Mouse (Mus musculus) embryo, embryonic 10 days (tissue): Measurements from ENCODE around the gene Spaar.
A peak's percentile ranks its signal among the peaks of the same experiment; 100 is the strongest.

Source experiments
- DNase-seq: peaks from one replicate; pipeline ENCODE4 v3.0.0-alpha.2; 2015; ENCODE audit warnings: low spot score

The Spaar gene

DNA sequence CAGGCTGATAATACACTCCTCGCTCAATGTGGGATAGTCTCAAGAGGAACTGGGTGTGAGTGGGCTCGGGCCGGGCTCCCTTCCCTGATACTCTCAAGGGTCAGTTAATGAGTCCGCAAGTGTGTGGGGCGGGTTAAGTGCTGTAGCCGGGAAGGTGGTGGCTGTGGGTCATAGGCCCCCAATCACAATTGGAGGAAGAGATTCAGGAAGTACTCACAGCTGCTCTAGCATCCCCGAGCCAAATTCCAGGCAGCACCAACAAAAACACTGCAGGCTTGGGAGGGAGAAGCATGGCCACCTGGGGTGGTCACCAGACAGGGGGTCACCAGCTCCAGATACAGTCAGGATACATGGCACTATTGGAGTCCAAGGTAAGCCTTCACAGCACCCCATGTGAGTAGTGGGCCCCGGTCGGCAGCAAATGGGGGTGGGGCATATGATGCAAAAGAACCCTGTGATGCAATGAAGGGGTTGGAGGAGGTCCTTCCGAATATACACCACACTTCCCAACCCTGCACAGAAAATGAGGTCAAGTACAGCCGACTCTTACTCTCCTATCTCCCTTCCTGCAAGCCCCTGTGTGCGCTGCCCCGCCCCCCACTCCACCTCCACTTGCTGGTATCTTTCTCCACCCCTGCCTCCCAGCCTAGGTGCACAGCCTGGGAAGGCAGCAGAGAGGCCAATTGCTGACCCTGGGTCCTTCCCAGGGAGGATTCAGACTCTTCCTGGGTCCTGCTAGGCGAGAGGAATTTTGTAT is at the start of gene Spaar:
Gene Spaar (plus strand): TSS at position 241 of the 757 bp plus-strand sequence.
- DNase-seq = no peak

DNA sequence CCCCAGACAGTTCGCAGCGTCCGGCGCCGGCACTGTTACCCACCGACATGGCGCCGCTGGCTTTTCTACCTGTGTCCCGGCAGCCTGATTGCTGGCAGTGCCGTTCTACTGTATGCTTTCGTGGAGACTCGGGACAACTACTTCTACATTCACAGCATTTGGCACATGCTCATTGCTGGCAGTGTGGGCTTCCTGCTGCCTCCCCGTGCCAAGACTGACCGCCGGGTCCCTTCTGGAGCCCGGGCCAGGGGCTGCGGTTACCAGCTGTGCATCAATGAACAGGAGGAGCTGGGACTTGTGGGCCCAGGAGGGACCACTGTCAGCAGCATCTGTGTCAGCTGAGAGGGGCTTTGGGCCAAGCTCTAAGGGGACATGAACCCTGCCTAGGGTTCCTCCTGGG is 39.8 kb upstream of the Spaar start:
- DNase-seq = no peak

DNA sequence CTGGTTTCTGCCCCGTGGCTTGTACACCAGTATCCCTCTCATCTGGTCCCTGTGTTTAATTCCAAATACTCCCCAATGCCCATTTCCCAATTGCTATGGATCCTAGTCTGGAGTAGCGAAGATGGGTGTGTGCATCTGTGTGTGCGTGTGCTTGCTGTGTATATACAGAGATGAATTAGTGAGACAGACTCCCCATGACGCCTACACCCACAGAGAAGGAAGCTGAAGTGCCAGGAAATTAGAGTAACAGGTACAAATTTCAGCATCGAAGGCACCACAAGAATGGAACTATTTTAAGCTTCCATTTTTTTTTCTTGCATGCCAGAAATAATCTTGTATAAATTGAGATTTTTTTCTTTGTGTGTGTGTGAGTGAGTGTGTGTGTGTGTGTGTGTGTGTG is 38.8 kb upstream of the Spaar start:
- DNase-seq = no peak

DNA sequence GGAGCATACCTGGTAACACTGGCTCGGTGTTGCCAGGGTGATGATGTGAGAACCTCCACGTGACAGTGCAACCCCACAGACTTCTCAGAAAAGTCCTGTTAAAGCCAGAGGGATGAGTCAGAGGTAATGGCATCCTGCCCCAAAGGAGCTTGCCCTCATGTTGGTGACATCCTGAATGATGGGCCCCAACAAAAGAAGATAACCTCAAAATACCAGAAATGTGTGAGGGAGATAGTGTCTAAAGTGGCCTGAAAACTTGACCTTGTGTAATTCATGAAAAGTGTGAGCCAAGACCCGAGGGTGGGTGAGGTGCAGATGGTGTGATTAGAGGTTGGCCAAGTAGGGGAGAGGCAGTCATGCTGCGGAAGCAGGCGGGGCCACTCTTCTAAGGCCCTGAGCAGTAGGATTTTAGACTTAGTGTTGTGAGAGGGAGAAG is 36.0 kb upstream of the Spaar start:
- no peak for DNase-seq

DNA sequence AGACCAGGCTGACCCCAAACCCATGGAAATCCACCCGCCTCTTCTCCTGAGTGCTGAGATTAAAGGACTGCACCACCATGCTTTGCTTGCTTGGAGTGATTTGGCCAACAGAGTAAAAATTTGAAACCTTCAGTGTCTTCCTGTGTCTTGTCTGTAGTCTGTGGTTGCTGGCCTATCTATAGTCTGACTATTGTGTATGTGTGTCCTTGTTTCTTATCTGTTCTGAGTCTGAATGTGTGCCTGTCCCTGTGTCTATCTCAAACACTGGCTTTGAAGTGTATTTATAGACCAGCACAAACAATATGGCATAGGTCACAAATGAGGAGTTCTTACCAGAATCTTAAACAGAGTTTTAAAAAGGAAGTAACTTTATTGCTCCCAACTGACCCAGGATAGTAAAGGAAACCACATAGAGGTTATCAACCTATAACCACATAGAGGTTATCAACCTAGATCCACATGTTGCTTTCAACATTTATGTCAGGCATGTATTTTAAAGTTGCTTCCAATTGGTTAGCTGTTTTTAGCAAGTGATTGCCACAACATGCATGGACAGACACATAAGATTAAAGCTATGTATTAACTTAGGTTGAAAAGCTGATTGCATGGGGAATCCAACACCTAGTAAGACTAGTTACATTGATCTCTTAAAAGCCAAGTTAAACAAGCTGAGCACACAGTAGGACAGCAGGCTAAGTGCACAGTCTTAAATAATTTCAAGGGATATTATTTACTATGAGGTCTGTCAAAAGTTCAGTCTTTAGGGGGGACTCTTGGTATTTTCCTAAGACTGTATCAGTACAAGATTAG is 35.2 kb upstream of the Spaar start:
- no peak for DNase-seq

DNA sequence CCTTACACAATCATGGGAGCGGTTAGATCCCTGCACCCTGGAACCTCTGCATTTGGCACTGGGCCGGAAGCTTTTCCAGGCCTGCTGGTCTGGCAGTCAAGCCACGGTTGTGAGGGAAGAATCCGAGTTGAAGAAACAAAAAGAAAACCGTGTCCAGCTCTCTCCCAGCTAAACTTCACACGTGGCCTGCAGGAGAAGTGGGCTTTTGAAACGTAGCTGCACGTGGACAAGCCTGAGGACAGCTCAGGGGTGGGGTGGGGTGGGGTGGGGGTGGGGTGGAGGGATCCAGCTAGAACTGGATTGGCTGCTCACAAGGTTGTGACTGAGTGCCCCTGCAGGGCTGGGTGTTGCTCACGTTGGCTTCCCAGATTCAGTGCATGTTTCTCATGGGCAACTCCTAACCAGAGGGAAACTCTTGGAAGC is 34.6 kb upstream of the Spaar start:
- DNase-seq = no peak

DNA sequence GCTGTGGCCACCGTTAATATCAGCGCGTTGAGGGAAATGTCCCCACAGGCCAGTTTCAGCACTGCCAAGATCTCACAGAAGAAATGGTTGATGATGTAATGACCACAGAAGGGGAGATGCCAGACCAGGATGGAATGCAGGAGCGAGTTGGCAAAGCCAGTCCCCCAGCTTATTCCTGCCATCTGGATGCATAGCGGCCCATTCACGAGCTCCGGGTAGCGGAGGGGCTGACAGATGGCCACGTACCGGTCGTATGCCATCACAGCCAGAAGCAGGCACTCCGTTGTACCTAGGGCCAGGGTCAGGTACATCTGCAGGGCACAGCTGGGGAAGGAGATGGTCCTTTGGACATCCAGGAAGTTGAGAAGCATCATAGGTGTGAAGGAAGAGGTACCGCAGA is 33.3 kb upstream of the Spaar start:
- DNase-seq = no peak

DNA sequence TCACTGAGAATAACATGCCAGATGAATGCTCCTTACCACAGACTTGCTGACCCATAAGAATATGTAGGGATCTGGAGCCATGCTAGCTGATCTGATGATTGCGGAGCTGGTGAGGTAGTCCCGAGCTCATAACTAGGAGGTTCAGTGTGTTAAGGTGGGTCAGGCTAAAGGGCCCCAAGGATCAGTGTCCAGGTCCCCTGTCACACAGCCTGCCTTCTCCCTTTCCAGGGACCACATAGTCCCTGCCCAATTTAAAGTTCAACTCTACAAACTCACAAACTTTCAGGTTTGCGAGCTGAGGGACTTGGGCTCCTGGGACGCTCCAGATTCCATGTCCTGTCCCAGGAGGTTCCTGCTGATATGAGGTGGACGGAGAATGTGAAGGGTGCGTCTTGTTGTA is 29.1 kb upstream of the Spaar start, which contains the start of gene Olfr70:
Gene Olfr70 (minus strand): TSS at position 101 of the 400 bp plus-strand sequence.
- no peak for DNase-seq

DNA sequence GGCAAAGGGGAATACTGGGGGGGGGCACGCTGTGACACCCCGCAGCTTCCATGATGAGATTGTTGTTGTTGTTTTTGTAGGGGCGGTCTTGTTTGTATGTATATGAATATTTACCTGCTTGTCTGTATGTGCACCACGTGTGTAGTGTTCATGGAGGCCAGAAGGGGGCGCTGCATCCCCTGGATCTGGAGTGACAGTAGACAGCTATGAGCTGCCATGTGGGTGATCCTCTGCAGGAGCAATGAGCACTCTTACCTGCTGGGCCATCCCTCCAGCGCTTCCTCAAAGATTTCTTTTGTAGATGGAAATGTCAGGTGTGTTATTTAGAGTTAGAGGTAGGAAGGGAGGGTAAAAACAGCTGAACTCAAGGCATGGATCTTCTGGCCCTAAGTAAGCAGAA is 26.4 kb upstream of the Spaar start:
- DNase-seq = no peak

DNA sequence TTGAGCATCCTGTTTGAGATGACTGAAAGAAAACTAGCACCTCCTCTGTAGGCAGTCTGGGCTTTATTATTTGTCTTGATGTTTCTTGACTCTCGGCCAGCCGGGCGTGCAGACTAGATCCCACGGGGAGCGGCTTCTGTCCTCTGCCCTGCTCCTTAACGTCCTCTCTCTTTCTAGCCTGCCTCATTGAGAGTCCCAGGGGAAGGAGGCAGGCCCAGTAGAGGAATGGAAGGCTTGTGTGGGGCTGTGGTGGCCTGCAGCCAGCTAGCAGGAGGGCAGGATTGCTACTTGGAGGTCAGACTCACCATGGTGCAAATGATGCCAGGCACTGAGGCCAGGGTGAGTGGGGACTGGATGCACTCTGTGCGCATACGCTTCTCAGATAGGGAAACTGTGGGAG is 26.0 kb upstream of the Spaar start:
- DNase-seq = no peak

DNA sequence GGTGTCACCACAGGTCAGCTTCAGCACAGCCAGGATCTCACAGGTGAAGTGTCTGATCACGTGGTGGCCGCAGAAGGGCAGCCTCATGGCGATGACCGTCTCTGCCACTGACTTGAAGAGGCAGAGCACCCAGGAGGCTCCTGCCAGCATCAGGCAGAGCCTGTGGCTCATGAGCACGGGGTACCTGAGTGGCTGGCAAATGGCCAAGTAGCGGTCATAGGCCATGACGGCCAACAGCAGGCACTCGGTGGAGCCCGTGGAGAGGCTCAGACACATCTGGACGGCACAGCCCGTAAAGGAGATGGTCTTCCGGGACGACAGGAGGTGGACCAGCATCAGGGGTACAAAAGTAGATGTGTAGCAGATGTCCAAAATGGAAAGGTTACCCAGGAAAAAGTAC is 23.8 kb upstream of the Spaar start:
- DNase-seq = no peak

DNA sequence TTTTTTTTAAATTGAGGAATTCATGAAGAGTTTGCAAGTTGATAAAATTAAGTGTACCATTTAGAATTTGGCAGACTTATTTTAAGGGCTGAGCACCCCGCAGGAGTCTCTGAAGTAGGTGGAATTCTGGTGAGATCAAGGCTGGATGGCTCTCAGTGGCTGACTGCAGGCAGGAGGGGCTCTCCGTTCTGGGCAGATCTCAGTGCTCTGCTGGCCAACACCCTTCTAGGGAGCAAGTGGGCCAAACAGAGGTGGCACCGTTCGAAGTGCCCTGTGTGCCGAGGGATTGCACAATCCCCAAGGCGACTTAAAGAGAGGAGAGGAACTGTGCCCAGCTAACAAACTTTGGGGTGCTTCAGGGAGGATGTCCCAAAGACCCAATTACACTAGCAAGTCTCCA is 20.0 kb upstream of the Spaar start, which contains the start of gene Olfr71:
Gene Olfr71 (minus strand): TSS at position 387 of the 400 bp plus-strand sequence.
- DNase-seq = no peak

DNA sequence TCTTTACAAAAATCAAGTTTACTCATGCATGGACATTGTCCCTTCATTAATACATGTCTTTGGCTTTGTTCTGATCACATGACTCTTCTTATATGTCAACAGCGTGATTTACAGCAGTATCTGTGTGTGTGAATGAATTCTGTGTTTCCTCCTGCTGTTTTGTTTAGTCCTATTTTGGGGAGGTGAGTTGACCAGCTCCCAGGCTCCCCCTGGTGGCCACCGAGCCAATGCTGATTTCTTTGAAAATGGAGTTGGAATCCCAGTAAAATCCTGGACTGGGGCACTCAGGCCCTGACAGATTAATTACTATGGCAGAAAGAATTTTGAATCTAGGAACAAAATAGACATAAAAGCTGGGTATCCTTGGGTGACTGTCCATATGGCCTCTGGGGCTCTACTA is 18.0 kb upstream of the Spaar start:
- peak; percentile 76 for DNase-seq

DNA sequence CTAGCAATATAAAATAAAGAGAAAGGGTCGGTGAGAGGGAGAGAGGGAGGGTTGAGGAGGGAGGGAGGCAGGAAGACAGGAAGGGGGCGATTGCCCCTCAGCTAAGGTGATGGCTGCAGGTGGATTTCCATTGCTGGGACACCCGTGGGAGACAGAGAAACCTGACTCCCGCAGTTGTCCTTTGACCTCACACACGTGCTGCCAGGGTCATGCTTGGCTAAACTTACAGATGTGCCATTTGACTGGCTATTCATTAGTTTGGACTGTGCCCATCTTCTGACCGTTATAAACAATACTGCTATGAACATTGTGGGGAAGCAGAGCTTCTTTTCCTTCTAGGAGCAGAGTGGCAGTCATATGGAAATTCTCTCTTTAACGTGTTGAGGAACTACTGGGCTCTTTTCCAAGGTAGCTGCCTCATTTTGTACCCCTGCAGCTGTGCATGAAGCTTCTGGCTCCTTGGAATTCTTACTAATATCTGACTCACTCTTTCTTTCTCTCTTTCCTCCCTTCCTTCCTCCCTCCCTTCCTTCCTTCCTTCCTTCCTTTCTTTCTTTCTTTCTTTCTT is 16.1 kb upstream of the Spaar start:
- DNase-seq = no peak

DNA sequence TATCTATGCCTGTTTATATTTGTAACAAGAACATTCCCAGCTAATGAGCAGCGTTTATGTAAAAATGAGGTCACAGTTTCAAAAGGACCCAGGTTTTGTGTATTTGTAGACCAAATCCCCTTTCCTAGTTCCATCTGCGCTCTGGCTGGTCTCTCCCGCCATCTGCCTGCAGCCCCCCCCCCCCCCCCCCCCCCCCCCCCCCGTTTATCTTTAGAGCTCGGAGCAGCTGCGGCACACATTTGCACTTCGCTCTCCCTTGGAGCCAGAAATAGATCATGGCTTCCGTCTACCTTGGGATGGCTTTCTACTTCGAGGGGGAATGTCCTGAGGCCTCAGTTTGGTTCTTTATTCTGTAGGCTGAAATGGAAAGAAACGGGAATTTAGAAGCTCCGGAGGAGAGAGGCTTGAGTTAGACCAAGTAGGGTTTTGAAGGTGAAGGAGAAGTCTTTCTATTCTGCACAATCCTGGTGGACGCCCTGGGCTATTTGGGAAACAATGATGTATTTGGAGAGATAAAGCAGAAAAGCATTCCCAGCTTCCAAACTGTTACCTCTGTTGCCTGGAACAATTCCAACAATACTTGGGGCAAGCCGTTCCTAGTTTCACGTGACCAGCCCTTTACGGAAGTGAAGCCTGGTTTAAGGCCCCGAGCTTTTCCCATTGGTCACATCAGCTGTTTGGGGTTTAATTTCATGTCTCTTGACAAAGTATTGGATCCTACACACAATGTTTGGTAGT is 9.2 kb upstream of the Spaar start:
- no peak for DNase-seq

DNA sequence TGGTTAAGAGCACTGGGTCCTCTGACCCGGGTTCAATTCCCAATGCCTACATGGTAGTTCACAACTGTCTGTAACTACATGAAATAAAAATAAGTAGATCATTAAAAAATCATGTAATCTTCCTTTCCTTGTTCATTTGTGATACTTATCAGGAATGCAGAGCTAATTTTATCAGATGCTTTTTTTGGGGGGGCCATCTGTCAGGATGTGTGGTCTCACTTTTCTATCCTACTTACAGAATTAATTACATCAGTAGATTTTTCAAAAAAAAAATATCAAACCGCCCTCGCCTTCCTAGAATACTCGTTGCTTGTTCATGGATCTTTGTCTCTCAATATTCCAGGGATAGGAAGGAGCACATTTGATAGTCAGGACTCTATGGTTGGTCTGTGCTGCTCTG is 7.6 kb upstream of the Spaar start:
- DNase-seq = no peak

DNA sequence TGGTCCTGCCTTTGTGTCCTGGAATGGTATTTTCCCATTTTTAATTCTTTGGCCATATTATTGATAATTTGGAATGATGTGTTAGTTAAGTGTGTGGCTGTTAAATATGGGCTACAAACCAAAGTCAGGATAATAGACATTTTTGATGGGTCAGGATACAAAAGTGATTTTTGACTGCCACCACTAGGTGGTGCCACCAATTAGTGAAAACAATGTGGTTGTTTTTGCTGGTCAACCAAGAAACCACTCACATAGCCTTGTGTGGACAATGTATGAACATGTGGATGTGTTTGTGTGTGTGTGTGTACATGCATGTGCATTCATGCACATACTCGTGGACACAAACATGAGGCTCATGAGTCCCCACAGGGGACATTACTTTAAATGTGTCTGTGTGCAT is 5.1 kb upstream of the Spaar start:
- peak; percentile 73 for DNase-seq

DNA sequence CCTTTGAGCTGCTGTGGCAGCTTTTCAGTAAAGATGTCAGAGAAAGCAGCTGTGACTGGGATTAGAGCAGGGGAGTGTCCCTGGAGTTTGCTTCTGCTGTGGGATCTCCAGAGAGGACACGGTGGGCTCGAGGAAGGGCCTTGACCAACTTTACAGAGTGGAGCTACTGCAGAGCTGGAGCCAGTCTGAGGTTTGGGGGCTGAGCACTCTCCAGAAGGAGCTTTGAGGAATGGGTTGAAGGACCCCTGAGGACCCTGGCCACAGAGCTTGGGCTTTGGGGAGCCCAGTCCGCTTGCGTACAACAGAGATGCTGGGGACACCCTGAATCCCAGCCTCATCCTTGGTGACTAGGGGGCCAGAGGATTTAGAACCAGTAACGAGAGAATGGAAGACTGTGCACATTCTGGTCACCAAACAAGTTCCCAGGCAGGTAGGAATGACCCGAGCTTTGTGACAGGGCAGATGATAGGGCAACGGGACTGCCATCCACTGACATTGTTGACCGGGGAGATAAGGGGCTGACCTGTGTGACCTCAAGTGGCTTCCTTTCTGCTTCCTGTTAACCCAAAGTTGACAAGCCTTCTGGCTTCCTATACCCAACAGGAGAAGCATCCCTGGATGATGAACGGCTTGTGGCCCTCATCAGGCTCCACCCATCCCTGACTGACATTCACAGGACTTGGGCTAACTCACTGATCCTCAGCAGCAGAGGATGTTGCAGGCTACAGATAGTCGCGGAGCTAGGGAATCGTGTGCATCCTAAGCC is 3.4 kb upstream of the Spaar start:
- no peak for DNase-seq

DNA sequence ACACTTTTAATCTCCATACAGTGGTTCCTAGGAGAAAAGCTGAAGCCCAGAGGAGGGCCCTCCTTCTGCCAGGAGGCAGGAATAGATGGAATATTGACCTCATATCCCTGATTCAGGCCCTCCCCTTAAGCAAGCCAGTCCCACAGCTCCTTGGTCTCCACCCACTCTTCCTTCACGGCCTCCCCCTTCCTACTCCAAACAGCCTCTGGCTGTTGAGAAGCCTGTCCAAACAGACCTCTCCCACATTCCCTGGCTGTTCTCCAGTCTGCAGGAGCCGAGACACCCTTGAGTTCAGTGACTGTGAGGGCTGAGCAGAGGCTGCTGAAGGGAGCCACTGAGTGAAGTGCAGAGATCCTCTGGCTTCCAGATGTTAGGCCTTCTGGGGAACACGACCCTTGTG is 2.8 kb upstream of the Spaar start, which contains the start of gene Hrct1:
Gene Hrct1 (plus strand): TSS at position 194 of the 400 bp plus-strand sequence.
- DNase-seq = no peak

DNA sequence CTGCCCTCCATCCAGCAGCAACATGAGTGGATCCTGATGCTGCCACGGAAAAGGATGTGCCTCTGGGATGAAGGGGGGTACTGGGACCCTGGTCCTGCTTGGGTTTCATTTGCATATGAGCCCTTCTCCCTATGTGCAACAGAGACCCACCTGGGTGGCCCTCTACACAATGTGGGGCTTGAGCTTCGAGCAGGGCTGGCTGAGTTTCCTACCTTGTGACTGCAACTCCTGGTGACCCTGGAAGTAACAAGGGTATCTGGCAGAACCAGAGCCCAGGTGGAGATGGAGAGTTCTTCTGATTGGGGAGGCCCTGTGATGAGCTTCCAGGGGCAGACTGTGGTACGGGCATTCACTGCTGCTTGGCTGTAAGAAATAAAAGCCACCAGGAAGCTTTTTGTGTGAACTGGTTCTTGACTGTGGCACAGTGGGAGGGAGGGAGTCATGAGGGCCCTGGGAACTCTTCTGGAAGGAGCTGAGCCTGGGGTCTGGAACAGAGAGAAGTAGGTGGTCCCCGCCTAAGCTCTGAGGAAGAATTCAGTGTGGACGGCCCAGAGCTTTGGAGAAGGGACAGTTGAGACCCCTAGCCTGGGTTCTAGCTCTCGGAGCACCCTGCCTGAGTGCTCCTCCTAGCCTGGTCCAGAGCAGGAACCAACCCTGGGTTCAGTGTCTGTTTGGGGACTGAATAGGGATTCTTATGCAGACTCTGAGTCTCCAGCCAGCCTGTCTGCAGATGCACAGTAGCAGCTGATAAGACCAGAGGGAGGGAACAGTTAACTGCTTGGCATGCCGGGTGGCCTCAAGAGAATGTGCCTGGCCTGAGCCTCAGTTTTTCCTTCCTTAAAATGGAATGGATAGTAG is 1.9 kb upstream of the Spaar start:
- DNase-seq = no peak
